Comparison of ENCODE assay signal across 9 mouse cellular contexts in genomic region chr13:31518411-31518886, GRCm38 (mm10). TPM values are rescaled to one million over a fixed set of nuclear protein-coding genes. Genes with fewer than 3 reads are reported as not detected.
A peak's percentile ranks its signal among the peaks of the same experiment; 100 is the strongest.
DNase-seq lines count a peak whose midpoint lies in the region.
"Had no signal": no experiment of that assay in that cellular context is flagged by ENCODE, and none has a peak within 500 bp of the region (broad histone marks: within the 10 kb centered on the region; RNA-seq: fewer than 3 reads in every experiment).

No protein-coding gene starts in this region.

- no peaks in the 10 kb centered on the region for H3K27me3 ChIP-seq in limb, embryonic 10.5 days (ENCODE audit: low read depth, poor library complexity, severe bottlenecking)

- H3K4me1 ChIP-seq in limb, embryonic 10.5 days: no peaks in the 10 kb centered on the region

- 81% methylated on average over 10 of the region's 10 CpGs for WGBS in limb, embryonic 10.5 days

- no peak overlapping the region for H3K4me3 ChIP-seq in limb, embryonic 10.5 days
- H3K4me3 ChIP-seq: layer of hippocampus, adult 2 months had no signal

- no peaks in the 10 kb centered on the region for H3K9me3 ChIP-seq in limb, embryonic 10.5 days (replicated peaks)

- DNase-seq in cerebellum, adult 8-10 months: peak; percentile 1
- DNase-seq in cerebellum, adult 11 months: no peak
- peak; percentile 3 to 5 for DNase-seq in right cerebral cortex, adult 2 months (ENCODE audit: low spot score in 2 of 2)
- DNase-seq in right cerebral cortex, postnatal 25 days: no peak
- peak; percentile 56 for DNase-seq in heart, postnatal 4 days
- peak; percentile 48 to 73 for DNase-seq in lung, postnatal 4 days
- no peak for DNase-seq in thymus, postnatal 14 days
- no peak for DNase-seq in limb, embryonic 10.5 days (ENCODE audit: low spot score)

- no peaks in the 10 kb centered on the region for H3K36me3 ChIP-seq in limb, embryonic 10.5 days

- no peak overlapping the region for H3K27ac ChIP-seq in limb, embryonic 10.5 days
- H3K27ac ChIP-seq: layer of hippocampus, adult 2 months had no signal

RNA-seq across cellular contexts. Expression of gene Foxq1, which starts 37.5 kb away (rescaled TPM):
- under 1 TPM in 1 of 2 experiments, not detected in 1; 0.07 TPM for total RNA-seq in heart, postnatal 4 days (2021)
- polyA plus RNA-seq in limb, embryonic 10.5 days (2016; fragmentation: Nextera tagmentation; extraction: Ambion mirVana): 0.09 TPM in 1 of 2 replicates, not detected in the other

RNA-seq across cellular contexts. Expression of gene A530084C06Rik, which starts 40.7 kb away (rescaled TPM):
- not detected for total RNA-seq in heart, postnatal 4 days (2021)
- polyA plus RNA-seq in limb, embryonic 10.5 days (2016; fragmentation: Nextera tagmentation; extraction: Ambion mirVana): not detected in 2 replicates

Comparison
In these comparisons a context has a peak if more than half of its experiments do, and no peak if none do; other contexts are left out.
1. DNase-seq: peak in cerebellum, adult 8-10 months (single experiment), right cerebral cortex, adult 2 months (2 of 2), heart, postnatal 4 days (single experiment) and lung, postnatal 4 days (2 of 2); none in cerebellum, adult 11 months (single experiment), right cerebral cortex, postnatal 25 days (single experiment), thymus, postnatal 14 days (single experiment) and limb, embryonic 10.5 days (single experiment).